Mouse (Mus musculus) cerebellum, postnatal 14 days (tissue): ENCODE measurements around the gene Srsf2.
"Not testable (repeated sequence)": the region's sequence is repeated elsewhere in the genome, so short reads cannot be mapped to it uniquely, and the experiment has no call there.

Experiments used
- DNase-seq, 2 experiments: peaks; one replicate each; pipeline ENCODE4 v3.0.0; 2021; ENCODE audit warnings: mixed read lengths in 2 of 2

Srsf2 gene

DNA sequence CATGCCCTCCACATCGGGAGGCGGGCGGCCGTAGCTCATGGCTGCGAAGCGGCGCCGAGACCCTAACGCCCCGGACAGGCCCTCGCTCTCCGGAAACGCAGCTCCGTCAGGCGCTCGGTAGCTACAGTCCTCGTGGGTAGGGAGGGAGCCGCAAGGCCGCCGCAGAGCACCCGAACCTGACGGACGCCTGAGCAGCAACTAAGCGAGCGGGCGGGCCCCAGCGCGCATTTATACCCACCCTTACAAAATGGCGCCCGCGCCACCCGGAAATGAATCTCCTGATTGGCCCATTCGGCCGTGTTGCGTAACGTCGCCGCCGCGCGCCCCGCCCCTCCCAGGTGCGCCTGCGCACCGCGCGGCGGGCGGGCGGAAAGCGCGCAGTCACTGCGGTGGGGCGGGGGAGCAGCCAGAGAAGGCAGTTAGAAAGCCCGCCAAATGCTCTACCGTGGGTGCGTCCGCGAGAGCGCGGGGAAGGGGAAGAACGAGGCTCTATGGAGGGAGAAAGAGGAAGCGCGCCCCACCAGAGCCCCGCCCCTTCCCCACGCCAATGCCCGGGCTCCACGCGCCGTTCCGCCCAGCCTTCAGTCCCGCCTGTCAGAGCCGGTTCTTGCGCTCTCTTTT, at the start of gene Srsf2:
TSS of gene Srsf2 (minus strand) at position 204 of the 621 bp plus-strand sequence.
- peak; percentile 98 to 99 for DNase-seq

GRCm38 (mm10) chr11:116902588-116902987, 49.7 kb upstream of the Srsf2 start:
- not testable (repeated sequence) for DNase-seq

DNA sequence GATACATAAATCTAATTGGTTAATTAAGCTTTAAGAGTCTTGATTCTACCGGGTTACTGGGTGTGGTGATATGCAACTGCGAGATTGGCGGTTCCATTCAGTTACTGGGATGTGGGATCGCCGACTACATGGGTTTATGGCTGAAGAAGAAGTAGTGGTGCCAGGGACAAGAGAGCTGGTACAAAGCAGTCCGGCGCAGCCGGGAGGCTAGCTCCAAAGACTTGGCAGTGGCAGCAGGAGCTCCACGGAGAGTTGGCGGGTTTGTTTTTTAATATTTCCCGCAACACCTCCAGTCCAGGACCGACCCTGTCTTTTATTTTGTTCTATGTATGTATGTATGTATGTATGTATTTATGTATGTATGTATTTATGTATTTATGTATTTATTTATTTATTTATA, 46.4 kb upstream of the Srsf2 start:
- DNase-seq: peak; percentile 43 to 62

DNA sequence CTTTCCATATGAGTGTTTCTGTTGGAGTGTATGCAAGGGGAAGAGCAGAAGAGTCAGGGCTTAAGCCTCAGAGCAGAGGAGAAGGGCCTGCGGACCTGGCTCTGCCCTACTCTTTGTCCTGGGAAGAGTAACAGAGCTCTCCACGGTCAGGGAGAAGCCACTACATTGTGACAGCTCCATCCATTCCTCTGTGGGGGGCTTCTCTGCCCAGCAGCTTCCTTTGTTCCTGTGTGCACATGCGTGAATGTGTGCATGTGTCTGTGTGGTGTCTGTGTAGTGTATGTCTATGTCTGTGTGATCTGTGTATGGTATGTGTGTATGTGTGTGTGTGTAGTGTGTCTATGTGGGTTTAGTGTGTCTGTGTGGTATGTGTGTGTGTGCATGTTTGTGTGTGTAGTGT, 42.5 kb upstream of the Srsf2 start:
- no peak for DNase-seq

- peak in 1 of 2 experiments; percentile 54 for DNase-seq
Observed at GRCm38 (mm10) chr11:116893532-116894442, 40.9 kb upstream of the Srsf2 start.

DNA sequence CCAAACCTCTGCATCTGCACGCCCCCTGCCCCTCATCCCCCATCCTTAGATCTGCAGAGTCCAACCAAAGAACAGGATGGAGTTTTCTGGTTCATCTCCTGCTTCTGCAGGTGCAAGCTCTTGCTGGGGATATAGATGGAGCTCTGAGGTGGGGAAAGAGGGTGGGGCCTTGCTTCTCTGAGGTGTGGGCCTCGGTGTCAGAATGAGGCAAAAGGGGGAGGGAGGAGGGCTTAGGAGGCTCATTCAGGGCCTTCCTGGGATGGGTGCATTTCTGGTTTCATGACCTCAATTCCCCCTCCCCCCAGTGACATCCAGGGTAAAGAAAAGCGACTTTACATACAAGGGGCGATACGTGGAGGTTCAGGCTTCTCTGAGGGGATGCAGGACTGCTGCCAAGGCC, 34.2 kb upstream of the Srsf2 start:
- DNase-seq: no peak

DNA sequence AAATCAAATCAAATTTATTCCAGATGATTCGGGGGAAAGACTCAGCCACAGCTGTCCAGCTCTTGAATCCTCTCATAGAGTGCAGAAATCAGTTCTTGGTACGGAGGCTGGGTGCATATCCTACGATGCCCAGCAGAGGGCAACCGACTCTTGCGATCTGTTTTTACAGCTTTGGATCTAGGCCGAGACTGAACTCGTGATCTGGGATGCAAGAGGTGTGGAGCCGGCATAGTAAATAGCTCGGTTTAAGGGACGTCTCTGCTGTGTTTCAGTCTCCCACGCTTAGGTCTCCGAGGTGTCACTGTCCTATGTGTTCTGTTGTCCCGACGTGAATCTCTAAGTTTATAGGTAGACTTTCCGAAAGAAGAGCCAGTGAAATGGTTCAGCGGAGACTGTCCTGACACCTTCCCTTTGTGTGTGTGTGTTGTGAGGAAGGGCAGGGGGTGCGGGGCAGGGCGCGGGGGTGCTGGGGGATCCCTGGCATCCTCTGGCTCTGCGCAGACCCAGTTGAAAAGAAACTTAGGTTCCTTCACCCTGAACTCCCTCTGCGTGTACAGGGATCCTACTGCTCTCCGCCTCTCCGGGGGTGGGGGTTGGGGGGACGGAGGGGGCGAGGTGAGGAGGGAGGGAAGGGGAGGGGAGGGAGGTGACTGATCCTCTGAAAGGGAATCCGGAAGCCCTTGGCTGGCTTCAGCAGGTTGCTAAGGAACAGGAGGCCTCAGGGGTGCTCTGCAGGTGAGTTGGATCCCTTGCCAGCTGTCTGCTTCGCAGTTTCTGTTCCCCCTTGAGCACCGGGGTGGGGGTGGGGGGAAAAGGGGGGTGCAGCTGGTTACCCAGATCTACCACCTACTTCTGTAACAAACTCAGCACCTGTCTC, 32.6 kb upstream of the Srsf2 start:
- DNase-seq: peak; percentile 91 to 94

- DNase-seq: no peak
Observed at GRCm38 (mm10) chr11:116884061-116884460, 31.2 kb upstream of the Srsf2 start.

GRCm38 (mm10) chr11:116882446-116882845, 29.6 kb upstream of the Srsf2 start:
- no peak for DNase-seq

DNA sequence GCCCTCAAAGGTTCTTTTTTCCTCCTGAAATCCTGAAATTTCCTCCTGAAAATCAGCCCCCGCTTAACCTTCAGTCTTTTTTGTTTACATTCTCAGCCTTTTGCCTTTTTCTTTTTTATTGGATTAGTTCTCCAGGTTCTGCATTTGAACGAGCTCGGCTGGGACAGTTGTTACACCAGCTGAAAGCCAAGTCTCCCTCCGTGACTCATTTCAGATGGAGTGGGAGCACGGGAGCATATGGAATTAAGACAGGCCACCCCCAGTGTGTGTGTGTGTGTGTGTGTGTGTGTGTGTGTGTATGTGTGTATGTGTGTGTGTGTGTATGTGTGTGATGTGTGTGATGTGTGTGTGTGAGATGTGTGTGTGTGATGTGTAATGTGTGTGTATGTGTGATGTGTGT, 28.5 kb upstream of the Srsf2 start:
- no peak for DNase-seq

DNA sequence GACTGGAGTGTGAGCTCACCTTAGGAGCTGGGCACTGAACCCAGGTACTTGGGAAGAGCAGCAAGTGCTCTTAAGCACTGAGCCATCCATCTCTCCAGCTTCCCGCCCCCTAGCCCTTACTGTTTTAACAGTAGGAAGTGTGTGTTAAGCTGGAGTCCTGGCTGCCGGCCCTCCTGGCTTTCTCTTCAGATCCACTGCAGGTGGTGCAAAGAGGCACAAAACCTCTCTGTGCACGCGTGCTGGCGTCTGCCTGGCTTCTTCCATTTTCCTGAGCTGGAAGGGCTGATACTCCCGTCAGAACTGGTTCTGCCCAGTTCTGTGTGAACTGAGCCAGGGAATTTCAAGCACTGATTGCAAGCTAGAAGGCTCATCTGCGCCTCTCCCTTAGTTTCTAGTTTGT, 27.9 kb upstream of the Srsf2 start:
- peak; percentile 74 to 76 for DNase-seq

DNA sequence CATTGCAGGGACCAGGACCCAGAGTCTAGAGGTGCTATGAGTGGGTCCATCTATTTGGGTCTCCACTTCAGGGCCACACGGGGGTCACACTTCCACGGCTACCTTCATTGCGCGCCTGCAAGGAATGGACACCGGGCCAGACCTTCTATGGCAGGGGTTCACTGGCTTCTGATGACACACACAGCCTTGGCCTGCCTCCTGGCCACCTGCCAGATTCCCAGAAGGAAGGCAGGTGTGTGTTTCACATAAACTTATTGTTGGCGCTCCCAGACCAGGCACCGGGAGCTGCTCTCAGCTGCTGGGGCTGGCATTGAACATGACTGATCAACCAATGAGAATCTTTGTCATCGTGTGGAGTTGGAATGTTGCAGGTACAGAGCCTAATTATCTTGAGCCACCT, 25.6 kb upstream of the Srsf2 start:
- peak; percentile 32 to 55 for DNase-seq

DNA sequence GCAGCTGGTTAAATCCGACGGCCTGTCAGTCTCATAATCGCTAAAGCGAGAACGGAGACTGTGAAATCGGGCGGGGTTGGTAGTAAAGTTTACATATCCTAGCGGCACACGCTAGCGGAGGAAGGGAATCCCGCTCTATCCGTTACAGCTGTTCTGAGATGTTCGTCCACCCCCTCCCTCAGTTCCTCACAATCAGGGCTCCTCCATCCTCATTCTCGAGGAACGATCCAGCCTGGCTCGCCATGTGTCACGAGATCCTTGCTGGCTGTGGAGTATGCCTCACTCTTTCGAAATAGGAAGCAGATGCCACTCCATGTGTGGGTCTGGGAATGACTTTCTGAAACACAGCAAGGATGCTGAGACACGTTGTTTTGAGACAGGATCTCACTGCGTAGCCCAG, 21.1 kb upstream of the Srsf2 start:
- DNase-seq: no peak

DNA sequence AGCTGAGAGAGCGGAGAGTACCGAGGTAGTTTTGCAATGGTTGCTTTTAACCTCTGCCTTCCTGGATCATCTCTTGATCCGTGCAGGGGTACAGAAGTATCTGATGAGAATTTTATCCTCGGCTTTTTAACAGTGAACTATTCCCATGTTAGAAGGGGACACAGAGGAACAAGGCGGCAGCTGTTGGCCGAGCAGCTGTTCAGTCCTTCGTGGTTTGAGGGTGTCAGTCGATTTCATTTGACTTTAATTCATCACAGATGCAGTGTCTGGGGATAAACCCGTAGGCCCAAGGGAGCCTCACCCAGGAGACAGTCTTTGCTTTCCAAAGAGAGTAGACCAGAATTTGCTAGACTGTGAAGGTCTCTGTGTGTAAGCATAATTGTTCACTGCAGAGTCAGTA, 18.6 kb upstream of the Srsf2 start:
- no peak for DNase-seq

DNA sequence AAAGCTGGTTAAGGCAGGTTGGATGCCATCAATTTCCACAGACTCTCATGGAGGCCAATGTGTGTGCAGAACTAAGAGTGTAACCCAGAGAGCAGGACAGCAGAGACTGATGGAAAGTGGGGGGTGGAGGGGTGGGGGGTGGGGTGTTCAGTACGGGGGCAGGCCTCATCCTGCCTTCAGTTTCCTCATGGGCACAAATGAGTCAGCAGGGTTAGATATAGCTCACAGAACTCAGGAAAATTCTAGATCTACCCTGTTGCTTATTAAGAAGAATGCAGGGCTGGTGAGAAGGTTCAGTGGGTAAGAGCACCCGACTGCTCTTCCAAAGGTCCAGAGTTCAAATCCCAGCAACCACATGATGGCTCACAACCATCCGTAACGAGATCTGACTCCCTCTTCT, 16.7 kb upstream of the Srsf2 start:
- no peak for DNase-seq

GRCm38 (mm10) chr11:116869223-116869622, 16.3 kb upstream of the Srsf2 start:
- no peak for DNase-seq

DNA sequence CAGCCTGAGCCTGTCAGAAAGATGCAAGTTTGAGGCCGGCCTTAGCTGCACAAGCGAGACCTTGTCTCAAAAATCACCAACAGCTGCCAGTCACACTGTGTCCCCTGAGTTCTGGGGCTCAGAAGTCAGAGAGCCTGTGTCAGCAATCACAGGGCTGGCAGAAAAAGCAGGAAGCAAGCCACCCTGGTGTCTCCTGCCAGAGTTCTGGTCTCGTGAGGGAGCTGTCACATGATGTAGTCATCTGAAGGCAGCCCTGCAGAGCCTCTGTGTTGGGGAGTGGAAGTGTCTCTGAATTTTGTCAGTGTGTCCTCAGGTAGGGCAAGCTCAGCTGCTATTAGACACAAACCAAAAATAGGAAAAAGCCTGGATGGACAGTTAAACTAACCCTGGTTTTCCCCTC, 15.2 kb upstream of the Srsf2 start:
- no peak for DNase-seq

DNA sequence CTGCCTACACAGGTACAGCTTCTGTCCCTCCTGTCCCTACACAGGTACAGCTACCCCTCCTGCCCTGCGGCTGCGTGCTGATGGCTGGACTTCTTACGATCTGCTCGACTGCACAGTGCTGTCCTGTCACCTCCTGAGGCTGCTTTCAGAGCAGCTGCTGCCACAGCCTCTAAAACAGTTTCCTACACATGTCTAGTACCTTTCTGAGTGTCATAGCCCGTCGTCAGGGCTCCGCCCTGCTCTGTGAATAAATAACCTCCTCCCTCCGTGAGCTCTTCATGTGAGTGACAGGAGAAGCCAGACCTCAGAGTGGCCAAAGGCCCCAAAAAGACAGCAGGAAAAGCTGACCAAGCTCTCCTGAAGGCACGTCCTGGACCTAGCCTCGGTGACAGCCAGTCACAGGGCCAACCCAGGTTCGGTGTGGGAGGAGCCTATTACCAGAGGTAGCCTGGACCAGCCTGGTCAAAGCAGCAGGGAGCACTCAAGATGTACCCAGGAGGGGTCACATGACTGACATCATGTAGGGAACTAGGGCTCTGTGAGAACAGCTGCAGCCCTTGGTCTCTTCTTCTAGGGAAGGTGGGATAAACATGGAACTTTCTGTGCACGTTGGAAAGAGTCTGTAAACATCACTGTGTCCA, 13.2 kb upstream of the Srsf2 start:
- DNase-seq: no peak

DNA sequence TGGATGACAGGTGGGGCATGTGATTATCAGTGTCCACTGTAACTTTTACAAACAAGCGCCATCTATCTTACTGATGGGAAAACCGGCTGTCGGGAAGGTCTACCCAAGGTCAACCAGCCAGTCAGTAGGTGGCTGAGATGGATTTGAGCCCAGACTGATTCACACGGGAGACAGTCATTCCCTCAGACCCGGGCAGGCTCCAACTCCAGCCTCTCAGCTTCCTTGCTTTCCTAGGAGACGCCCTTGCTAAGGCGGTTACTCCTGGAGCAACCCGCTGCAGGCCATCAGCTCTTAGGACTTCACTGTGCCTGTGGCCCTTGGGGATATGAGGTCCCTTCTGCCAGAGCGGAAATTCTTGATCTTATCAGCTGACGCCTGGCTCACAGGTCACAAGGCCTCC, 11.6 kb upstream of the Srsf2 start:
- DNase-seq: no peak

DNA sequence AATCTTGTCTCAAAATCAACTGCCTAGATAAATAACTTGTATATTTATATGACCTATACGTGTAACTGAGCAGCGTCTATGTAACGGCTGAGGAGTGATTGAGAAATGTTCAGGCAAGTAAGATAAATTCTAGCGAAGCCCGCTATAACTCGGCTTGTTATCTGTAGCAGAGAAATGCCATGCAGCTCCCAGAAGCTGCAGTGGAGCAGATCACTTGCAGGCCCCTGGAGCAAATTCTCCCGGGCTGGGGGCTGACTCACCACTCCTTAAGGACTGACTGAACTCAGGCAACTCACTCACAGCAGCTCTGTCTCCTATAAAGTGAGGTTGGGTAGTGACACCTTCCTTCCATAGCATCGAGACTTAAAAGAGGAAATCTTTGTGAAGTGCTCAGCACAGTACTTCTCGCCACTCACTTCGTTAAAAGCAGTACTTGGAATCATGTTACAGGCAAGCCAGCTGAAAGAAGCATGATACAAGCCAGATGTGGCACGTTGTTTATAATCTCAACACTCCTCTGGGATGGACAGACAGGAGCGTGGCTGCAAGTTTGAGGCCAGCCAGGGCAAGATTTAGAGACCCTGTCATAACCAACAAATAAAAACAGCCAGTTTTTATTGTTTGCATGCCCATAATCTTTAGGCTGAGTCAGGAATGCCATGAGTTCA, 4.4 kb upstream of the Srsf2 start:
- no peak for DNase-seq

GRCm38 (mm10) chr11:116854279-116854678, 1.4 kb upstream of the Srsf2 start:
- DNase-seq: no peak

DNA sequence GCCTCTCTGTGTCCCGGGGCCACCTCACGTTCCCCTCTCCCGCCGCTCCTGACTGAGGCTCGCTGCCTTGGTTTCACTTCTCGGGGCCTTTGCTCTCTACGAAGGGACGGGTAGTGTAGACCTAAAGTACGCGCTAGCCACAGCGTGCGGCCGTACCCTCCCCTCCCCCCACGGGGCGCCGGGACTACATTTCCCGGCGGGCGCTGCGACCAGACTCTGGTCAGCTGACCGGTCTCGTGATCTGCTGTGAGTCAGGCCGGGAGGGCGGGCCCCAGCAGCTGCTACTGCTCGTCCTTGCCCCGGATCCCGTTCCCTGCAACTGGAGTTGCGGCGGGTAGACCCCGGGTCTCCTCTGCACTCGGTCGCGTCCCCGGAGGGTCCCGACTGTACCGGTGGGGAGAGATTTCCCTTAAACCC, 626 bp upstream of the Srsf2 start:
- DNase-seq: peak; percentile 98 to 99
